Mouse (Mus musculus) spleen, adult 2 months (tissue): Measurements from ENCODE around the gene Slc6a3.
A peak's percentile ranks its signal among the peaks of the same experiment; 100 is the strongest.

Experiments
- CTCF ChIP-seq: fragments of 200-500 bp; IDR thresholded peaks from 2 replicates; pipeline ENCODE4 v1.5.1; 2011; ENCODE audit warnings: mild to moderate bottlenecking, inconsistent platforms; ENCODE audit not compliant: insufficient read depth, insufficient read length, insufficient replicate concordance; ENCODE audit errors: extremely low read depth
- POLR2A ChIP-seq: fragments of 200-500 bp; IDR thresholded peaks from 2 replicates; pipeline ENCODE4 v1.6.1; 2011; ENCODE audit warnings: low read depth, low read length, inconsistent platforms

DNA sequence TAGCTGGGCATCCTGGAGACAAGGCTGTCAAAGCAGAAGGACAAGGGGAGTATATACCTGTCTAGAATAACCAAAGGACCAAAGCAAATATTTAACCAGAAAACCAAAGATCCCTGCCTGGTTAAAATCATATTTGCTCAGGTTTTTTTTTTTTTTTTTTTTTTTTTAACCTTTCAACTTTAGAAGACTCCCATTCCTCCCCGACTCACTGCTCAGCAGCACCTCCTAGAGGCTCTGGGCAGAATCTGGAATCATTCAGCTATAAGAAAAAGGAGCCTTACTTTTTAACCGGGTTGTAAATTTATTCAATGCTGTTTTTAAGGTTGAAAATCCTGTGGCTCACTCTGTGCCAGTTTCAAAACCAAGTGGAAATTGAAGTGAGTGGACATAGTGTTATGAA lies 33.8 kb upstream of the Slc6a3 start:
- TF ChIP-seq POLR2A = no peak
- TF ChIP-seq CTCF = peak; percentile 10; the same call in 1 of the 2 replicates
